Mouse (Mus musculus) monocyte, adult 5-6 weeks (primary cell): ENCODE measurements around the gene Cenpo. TPM values are rescaled to one million over a fixed set of nuclear protein-coding genes. Genes with fewer than 3 reads are reported as not detected.
"Not testable (repeated sequence)": the region's sequence is repeated elsewhere in the genome, so short reads cannot be mapped to it uniquely, and the experiment has no call there.

Experiments
- ATAC-seq: fragments of 153-309, 156-312 bp; replicated peaks from 2 replicates; pipeline ENCODE4 v1.8.0; 2017; ENCODE audit warnings: mild to moderate bottlenecking; ENCODE audit not compliant: low TSS enrichment, insufficient number of reproducible peaks, severe bottlenecking, poor library complexity, low FRiP score
- total RNA-seq: library from RNA; stranded (forward); fragments of 200-1000, 200-491, 200-594 nt; gene quantifications from 3 replicates; pipeline ENCODE4 v1.2.3, GENCODE M21; 2017

The Cenpo gene
- 16.6 to 38.3 TPM (median 31.8 TPM) in 3 replicates for total RNA-seq

DNA sequence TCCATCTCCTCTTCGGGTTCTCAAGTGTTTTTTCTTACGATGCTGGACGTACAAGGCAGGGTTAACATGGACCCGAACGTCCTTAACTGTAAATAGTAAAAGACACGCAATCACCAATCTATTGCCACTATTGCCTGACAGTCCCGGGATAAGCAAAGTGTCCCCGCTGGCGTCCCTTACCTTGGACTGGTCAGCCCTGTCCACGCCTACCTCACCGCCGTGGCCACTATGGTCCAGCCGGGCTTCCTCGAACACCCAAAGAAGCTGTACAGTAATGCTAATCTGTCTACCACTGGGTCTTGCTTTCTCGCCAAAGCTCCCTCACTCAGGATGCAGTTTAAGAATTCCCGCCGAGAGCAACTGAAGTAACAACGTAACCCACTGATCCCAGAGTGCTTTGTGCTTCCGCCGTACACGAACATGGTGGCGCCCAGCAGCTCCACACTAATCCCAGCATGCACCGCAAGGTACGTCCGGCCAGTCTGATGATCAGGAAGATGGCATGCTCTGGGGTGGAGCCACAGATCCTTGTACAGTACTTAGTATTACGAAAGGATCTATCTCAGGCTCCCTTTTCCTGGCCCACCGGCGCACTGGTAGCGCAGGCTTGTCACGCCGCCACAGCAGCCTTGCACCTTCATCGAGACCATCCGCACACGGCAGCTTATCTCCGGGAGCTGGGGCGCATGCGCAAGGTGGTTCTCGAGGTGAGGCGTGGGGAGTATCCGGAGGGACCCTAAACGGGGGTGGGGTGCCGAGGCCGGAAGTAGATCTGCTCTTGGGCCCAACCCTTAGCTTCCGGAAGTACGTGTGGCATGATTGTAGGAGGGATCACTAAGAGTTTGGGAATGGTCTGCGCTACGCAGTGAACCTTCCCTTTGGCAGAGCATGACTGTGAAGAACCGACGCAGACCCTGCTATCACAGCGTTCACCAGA lies at the start of gene Cenpo, which contains the start of gene Ptrhd1:
Gene Cenpo, minus strand, starts transcription at position 723 of the 937 bp plus-strand sequence.
Gene Ptrhd1, plus strand, starts transcription at position 456 of the 937 bp plus-strand sequence.
- ATAC-seq = peak; percentile 93

DNA sequence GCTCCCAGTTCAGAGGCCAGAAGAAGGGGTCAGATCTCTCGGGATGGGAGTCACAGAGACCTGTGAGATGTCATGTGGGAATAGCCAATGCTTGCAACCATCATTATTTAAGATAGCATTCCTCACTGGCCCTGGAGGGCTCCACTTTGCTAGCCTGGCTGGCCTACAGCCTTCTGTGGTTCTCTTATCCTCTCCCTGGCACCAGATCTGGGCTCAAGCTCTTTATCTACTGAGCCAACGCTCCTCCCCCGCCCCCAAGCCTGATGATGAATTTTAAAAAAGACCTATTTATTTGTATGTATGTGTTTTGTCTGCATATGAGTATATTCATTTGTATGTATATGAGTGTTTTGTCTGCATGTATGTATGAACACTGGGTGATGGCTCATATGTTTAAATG lies 45.8 kb upstream of the Cenpo start:
- ATAC-seq = no peak

DNA sequence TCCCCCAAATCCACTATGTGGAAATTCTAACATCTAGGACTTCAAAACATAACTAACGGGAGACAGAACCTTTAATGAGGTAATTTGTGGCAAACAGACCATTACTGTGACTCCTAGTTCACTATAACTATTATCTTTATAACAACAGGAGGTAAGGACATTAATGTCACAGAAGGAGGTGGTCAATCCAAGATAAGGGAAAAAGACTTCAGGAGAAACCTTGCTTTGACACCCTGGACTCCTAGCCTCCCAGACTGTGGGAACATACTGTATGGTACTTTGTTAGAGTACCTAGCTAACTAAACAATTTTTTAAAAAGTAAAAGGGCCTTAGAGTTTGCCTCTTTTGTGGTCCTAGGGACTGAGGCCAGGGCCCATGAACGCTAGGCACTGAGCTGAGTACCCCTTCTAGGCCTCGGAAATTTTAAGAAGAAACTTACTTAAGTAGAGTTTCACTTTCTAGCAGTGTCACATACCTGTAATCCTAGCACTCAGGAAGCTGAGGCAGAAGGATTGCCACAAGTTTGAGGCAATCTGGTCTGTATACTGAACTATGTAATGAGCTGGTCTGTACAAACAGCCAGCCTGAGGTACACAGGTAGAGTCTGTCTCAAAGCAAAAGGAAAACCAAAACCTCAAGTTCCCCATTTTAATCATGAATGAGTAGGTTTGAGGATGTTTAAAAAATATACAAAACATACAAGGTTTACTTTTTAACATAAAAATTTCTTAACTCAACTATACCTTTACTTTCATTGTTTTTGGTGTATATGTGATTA lies 45.1 kb upstream of the Cenpo start:
- ATAC-seq = 0 out of 2 replicates have a peak, but pooled peaks have one; percentile 27

DNA sequence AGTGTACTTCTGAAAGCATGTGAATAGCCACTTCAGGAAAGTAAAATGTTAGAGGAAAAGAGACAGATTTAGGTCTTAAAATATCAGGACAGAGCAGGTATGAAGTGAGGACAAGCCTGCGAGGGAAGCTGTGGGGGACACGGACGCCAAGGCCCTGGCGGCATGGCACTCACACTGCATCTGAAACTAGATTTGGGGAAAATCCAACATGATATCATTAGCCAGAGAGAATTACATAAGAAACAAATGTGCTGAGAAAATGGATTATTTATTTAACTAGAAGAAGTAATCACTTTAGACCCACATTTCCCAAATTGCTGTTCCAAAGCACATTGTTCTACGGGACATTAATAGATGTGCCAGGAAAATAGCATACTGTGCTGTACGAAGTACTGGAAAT lies 37.0 kb upstream of the Cenpo start:
- no peak for ATAC-seq

DNA sequence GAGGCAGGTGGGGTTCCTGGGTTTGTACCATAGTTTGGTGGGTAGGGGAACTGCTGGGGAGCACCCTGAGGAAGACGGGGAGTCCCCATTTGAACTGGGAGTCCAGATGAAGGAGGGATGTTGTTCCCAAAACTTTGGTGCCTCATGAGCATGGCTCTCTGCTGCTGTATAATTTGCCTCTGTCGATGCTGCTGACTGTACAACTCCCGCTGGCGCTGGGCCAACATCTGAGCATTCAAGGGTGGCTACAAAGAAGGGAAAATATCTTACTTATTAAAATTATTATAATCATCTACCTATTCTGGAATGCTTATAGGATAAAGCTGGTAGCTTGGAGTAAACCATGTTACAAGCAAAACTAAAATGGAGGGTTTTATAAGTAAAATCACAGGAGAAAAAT lies 33.7 kb upstream of the Cenpo start:
- no peak for ATAC-seq

DNA sequence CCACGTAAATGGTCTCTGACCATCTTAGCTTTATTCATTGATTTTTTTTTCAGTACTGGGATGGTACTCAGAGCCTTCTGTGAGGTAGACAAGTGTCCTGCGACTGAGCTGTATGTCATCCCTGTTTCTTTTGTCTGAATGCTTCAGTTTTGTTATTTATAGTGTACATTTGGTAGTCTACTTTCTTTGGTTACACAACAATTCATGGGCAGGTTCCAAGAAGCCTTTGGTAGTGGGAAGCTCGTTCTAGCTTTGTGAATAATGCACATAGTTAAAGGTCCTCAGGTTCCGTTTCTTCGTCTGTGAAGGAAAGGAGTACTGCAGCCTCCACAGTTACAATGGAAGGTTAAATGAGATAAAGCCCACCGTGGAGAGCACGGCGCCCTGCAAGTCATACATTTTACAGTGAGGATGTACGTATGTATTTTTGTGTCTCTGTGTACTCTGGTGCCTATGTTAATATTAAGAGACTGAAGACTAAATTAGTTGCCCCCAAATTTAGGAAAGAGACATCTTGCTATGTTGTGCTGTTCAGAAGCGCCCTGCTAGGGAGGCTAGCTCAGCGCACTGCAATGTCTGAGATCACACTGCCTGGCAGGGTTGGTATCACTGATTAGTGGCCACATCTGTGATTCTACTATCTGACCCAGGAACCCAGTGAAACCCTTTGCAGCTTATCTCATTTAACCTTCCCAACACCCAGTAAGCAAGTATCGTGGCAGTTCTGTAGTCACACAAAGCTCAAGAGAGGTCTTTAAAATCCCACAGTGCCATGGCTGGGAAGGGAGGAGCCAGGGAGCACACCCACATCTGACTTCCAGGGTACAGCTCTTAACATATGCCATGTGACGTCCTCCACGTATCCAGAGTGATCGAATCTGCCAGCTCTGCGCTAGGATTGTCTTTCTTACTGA lies 18.9 kb upstream of the Cenpo start:
- no peak for ATAC-seq

DNA sequence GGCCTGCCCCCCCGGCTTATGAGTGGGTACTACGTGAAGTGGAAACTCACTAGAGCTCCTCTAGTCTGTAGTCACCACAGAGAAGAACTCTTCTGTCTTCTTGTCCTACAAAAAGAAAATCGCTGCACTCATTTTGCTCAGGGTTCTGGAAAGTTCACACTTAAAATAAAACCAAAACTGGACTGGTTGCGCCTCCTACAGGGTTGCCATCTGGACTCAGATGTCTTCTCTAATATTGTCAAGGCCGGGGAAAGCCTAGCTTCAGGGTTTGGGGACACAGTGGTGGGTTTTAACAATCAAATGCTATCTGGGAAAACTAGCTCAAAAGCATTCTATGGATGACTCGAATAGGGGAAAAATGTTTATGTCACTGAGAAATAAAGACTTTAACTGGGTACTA lies 15.7 kb upstream of the Cenpo start:
- ATAC-seq = no peak

DNA sequence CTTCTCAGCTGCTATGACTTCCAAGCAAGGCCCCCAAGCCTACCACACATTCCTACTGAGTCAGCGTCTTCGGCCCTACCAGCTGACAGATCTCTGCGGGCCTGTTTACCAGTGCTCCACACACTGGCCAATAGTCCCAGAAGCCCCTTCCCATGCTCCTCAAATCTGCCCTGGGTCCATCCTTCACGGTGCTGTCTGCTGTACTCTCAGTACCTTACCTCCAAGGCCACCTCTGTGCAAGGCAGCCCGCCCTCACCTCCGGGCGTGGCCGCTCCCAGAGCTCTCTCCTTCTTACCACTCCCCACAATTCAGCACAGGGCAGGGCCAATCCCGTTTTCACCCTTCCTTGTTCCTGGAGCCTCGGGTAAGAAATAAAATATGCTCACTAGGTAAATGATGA lies 11.6 kb upstream of the Cenpo start:
- no peak for ATAC-seq

DNA sequence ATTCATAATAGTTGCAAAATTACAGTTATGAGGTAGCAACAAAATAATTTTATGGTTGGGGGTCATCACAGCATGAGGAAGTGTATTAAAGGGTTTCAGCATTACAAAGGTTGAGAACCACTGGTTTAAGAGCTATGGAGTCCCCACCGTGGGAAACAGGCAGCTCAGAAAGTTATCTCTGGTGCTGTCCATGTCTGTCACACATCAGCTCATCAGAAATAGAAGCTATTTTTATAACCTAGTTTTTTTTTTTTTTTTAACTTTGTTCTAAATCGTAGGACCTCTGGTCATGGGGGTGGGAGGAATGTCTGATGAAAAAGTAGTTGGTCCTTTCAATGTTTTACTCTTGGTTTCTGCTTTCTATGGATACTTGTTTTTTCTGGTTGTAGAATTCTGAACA lies 9.7 kb upstream of the Cenpo start:
- ATAC-seq = no peak

DNA sequence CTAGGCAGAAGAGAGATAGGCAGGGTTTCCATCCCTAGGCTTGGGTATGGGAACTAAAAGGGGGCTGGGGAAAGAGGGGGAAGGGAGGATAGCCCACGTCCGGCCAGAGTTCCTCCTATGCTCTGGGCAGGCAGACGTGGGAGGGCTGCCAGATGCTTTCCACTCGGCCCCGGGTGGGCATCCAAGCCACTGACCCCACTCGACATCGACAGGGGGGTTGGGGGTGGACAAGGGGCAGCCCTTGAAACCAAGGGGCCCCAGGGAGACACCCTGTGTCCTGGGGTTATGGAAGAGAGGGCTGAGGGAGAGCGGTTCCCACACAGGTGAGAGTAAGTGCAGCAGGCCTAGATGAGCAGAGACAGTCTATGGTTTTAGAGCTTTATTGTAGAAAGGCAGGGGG lies 6.2 kb upstream of the Cenpo start:
- not testable (repeated sequence) for ATAC-seq

DNA sequence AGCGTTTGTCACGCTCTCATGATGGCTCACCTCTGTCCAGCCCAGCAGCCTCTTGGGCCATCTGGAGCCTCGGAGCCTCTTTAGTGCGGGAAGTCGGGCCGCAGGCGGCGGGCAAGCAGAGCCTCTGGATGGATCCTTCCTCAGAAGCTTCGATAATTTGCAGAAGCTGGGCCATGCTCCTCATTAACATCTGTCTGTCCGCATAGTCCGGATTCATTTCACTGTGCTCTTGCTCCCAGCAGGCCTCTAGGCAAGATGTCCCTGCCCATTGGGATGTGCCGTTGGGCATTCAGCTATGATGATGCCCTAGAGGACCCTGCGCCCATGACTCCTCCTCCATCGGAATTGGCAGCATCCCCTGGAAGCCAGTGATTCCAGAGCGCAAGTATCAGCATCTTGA lies 3.4 kb upstream of the Cenpo start:
- no peak for ATAC-seq

DNA sequence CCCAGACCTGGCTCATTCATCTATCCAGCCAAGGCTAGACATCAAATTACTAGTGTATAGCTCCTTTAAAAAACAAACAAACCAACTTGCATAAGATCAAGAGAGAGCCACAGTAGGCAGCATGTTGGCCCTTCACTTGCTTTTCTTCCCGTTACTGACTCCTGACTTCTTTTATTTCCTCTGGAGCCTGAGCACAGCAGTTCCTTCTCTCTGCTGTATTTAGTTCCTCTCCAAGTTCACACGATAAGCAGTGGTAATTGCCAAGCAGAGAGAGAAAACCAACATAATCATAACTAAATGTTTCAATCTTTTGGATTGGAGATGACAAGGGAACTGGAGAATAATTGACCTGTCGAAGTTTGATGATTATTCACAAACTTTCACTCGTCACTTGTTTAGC lies 1.3 kb downstream of the Cenpo start:
- ATAC-seq = no peak

DNA sequence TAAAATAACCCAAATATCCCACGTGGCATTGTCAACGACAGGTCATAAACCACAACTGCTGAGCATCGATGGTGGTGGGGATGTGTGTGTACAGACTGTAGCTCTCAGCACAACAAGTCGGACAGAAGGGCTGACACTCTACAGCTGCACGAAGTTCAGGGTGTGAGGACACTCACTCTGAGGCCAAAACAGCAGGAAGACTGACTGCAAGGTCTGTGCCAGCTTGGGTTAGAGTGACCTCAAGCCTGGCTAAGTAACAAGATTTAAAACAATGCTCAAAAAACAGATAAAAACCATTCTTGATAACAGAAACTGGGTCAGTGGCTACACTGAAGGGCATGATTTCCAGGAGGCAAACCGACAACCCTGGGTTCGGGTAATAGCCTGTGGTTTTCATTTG lies 3.9 kb downstream of the Cenpo start:
- ATAC-seq = no peak

DNA sequence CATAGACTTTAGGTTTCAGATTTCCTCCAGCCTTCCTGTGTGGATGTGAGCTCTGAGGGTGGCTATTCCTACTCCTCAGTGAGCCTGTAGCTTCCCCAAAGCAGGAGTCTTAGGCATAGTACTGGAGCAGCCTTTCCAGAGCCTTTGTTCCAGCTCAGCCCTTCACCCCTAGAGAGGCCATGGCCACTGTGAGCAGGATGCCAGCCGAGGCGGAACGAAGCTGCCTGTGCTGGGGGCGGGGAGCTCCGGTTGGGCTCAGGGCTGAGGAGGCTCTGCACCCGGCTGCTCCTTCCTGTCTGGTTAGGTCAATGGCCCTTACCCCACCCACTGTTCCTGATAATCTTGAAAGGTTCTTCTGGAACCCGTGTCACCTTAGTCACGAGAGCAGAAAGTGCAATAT lies 21.2 kb downstream of the Cenpo start:
- ATAC-seq = no peak

DNA sequence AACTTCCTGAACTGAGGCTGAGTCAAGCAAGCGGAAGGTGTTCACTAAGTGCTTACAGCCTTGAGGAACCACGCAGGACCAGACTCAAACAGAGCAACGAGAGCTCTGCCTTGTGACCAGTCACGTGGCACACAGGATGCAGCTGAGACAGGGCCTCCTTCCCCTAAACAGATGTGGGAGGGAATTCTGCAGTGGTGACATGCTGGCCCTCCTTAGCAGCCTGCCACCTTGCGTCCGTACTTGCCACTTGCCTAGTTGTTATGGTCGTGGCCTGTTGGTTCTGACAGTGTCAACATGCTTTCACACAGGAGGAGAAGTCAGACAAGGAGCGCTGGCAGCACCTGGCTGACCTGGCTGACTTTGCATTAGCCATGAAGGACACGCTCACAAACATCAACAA lies 22.9 kb downstream of the Cenpo start:
- ATAC-seq = peak; percentile 38

DNA sequence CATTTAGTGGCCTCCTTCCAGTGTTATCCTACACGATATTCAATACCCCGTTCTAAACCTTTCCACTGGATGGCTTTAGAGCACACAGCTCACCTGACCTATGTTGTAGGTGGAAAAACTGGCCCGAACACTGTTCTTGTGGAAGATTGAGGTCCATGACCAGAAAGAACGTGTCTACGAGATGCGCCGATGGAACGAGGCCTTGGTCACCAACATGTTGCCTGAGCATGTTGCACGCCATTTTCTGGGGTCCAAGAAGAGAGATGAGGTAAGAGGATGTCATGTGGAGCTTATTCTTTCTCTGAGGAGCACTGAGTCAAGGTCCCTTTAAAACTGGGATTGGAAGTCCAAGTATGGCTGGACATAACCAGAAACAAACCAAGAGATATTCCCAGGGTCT lies 24.9 kb downstream of the Cenpo start:
- ATAC-seq = no peak

DNA sequence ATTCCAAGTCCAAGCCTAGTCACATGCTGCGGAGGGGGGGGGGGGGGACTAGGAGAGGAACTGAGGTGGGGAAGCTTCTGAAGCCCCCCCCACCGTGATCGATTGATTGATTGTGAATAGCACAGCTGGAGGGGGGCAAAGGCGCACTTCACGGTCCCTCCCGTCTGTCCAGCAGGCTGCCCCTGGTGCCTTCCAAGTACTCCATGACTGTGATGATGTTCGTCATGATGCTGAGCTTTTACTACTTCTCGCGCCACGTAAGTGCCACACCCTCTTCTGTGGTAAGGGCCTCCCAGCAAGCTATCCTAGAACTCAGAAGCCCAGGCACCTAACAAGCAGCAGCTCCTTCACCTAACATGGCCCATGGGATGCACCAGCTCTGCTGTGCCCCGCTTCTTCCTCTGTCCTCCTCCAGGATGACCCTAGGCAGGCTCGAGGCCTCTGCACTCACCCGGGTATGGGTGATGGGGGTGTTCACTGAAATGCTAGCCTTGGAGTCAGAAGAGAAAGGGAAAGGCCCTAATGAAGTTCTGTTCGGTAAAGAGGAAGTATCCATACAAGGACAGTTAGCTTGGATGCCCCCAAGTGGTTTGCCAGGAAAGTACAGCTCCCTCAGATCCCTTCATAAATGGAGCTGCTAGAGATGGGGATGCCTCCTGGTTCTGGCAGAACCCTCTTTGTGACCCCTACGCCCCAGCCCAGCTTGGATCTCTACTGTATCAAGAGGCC lies 25.5 kb downstream of the Cenpo start:
- ATAC-seq = peak; percentile 77

DNA sequence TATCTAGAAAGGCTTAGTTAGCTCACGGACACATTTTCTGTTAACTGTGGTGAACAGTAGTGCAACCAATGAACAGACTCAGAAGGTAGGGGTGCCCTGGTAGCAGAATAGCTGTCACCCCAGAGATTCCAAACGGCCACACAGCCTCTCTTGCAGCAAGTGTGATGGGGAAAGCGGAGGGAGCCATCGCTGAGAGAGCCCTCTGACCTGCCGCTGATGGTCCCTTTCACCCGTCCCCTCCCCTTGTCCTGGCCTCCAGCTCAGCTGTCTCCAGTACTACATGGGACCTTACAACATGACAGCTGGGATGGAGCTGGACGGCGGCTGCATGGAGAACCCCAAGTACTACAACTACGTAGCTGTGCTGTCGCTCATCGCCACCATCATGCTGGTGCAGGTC lies 28.0 kb downstream of the Cenpo start:
- ATAC-seq = no peak
